Mouse (Mus musculus) gastrocnemius, postnatal 25 days (tissue): Measurements from ENCODE around the gene Cldn13. TPM values are rescaled to one million over a fixed set of nuclear protein-coding genes. Genes with fewer than 3 reads are reported as not detected.
"Not testable (repeated sequence)": the region's sequence is repeated elsewhere in the genome, so short reads cannot be mapped to it uniquely, and the experiment has no call there.

Source experiments
- DNase-seq: peaks from one replicate; pipeline ENCODE4 v3.0.0; 2022
- total RNA-seq, 2 experiments: library from RNA; stranded (reverse); gene quantifications; 1 replicate in 1 of 2; 2 replicates in 1 of 2; pipeline ENCODE4 v1.2.3; 2021

Cldn13 gene
- total RNA-seq, 2 experiments from 2014 or later: not detected

DNA sequence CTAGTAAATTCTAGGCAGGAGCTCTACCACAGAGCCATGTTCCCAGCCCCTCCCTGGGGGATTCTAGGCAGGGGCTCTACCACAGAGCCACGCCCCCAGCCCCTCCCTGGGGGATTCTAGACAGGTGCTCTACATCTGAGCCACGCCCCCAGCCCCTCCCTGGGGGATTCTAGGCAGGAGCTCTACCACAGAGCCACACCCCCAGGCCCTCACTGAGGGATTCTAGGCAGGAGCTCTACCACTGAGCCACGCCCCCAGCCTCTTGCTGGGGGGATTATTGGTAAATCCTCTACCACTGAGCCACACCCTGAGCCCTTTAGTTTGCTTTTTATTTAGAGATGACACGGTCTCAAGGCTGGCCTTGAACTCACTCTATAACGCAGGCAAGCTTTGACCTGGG, 18.4 kb upstream of the Cldn13 start:
- DNase-seq: not testable (repeated sequence)

DNA sequence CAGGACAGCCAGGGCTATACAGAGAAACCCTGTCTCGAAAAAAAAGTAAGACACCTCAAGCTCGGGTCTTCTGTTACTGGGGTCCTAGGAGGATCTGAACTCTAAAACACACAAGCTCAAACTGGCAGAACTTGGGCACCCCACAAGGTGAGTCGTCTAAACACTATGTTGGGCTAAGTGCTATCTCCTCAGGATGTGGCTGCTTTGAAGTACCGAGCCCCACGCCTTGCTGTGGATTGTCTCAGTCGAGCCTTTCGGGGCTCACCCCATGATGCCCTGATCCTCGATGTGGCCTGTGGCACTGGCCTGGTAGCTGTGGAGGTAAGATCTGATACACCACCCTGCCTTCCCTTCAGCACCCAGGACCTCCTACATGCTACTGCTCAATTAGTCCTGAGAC, 18.0 kb upstream of the Cldn13 start:
- no peak for DNase-seq

DNA sequence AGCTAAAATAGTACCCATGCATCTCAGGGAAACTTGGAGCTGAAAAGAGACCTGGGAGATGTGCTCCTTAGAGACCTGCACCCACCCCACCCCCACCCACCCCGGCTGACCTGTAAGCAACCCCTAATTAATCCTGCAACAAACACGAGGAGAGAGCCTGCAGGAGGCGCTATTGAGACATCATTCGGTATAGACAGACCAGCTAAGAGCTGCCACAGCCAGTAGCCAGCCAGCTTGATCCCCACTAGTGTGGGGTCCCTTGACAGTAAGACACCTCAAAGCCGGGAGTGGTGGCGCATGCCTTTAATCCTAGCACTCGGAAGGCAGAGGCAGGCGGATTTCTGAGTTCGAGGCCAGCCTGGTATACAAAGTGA, 17.6 kb upstream of the Cldn13 start:
- DNase-seq: peak; percentile 20

DNA sequence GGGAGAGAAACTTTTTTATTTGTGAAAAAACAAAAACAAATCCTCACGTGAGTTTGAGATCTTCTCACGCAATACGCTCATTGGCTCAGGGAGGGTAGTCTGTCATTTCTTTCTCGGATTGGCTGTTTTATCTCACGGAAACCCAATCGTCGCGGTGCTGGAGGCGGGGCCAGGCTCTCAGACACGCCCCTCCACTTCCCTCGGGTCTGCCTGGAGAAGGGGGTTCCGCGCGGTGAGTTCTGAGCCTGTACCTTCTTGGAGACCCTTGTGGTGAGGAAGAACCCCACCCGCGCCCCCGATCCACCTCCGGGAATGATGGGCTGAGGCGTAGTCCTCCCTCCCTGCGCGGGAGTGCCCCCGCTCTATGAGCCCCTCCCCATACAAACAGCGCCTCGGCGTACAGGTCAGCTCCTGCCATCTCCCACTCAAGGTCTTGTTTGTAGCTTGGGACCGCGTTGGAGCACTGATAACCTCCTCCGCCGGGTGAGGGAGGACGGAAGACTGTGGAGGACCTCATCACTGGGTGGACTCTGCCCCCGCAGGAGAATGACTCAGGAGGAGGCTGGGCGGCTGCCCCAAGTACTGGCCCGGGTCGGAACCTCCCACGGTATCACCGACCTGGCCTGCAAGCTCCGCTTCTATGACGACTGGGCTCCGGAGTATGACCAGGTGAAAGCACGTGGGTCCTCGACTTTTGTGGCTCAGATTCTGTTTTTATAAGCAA, 17.0 kb upstream of the Cldn13 start, which contains the start of gene Mettl27:
Gene Mettl27, plus strand, starts transcription at position 190 of the 724 bp plus-strand sequence.
- peak; percentile 86 for DNase-seq

DNA sequence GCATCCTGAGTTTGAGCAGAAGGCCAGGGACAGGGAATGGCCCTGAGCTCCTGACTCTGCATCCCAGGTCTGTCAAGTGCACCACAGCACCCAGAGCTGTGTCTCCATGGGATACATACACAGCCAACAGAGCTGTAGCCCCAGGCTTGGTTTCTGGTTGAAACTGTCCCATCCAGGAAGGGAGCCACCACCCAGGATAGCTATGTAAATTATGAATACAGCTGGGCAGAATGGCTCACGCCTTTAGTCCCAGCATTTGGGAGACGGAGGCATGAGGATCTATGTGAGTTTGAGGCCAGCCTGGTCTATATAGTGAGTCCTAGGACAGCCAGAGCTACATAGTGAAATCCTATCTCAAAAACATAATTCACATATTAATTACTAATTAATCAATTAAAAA, 14.7 kb upstream of the Cldn13 start:
- no peak for DNase-seq

DNA sequence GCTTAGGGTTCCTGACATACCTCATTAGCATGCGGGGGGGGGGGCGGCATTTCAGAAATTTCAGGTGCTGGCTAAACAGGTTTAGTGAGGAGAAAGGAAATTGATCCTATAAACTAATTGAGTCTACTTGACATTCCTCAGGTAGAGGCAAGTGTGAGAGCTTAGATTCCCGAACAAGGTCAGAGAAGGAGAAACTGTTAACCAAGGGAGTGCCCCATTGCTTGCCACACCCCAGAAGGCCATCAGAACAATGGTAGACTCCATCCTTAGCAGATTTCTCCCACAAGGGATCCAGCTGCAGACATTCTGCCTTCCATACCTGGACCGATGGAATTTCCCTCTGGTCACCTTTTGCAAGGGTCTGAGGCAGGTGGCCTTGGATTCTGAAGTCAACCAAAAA, 11.4 kb upstream of the Cldn13 start:
- no peak for DNase-seq

DNA sequence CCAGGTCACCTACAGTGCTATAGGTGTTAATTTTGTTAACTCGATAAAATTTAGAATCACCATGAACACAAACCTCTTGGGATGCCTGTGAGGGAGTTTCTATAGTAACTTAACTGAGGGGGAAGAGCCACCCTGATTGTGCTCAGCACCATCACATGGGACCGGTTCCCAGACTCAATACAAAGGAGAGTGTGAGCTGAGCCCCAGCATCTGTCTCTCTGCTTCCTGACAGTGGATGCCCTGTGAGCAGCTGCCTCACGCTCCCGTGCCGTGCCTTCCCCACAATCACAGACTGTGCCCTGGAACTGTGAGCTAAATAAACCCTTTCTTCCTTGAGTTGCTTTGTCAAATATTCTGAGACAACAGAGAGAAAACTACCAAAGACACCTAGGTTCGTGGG, 7.8 kb upstream of the Cldn13 start:
- no peak for DNase-seq

DNA sequence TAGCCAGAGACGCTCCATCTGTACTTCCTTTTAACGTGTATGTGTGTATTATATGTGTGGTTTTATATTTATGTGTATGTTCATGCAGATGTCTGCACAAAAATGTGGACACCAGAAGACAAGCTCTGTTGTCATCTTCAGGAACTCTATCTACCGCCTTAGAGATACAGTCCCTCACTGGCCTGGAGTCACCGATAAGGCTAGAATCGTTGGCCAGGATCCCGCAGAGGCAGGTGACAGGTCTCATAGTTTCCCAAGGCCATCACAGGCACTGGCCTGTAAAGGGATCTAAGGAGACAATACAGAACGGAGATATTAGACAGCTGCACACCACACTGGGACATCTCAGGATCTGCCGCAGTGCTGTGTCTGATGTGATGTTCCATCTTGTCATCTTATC, 5.8 kb upstream of the Cldn13 start:
- no peak for DNase-seq

DNA sequence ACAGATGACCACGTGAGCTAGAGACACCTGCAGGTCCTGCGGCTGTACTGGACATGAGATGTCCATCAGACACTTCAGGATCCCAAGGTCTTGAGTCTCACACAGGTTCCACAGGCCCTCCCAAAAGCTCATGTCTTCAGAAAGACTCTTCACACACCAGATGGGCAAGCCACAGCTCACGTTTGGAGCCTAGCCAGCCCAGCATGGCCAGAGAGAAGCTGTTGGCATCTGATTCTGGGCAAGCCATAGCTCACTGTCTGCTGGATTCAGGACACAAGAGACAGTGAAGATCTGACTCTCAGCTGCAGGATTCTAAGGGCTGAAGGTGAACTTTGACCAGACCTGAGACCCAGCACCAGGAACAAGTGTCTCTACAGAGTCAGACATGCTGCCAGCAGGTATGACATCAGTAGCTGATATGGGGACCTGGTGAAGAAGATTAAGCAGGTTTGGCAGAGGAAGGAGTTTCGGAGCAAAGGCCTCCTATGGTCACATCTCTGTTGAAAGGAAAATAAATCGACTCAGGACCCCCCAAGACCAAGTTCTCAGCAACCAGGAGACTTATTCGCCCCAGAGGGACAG, 4.9 kb upstream of the Cldn13 start:
- DNase-seq: no peak

DNA sequence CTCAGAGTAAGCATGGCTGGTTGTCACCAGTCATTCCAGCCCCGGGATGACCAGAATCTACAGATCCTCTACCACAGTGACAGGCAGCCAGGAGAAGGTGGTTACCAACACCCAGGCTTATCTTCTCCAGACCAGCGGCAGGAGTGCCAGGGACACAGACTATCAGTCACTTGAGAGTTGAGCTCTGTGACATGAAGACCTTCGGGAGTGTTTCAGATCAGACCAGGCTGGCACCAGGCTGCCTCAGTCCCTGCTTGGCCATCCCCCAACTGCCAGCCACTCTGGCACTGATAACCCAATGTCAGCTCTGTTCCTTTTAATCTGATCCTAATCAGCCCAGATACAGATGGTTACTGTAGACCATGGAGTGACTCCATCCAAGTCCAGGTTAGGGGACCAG, 3.8 kb upstream of the Cldn13 start:
- no peak for DNase-seq

DNA sequence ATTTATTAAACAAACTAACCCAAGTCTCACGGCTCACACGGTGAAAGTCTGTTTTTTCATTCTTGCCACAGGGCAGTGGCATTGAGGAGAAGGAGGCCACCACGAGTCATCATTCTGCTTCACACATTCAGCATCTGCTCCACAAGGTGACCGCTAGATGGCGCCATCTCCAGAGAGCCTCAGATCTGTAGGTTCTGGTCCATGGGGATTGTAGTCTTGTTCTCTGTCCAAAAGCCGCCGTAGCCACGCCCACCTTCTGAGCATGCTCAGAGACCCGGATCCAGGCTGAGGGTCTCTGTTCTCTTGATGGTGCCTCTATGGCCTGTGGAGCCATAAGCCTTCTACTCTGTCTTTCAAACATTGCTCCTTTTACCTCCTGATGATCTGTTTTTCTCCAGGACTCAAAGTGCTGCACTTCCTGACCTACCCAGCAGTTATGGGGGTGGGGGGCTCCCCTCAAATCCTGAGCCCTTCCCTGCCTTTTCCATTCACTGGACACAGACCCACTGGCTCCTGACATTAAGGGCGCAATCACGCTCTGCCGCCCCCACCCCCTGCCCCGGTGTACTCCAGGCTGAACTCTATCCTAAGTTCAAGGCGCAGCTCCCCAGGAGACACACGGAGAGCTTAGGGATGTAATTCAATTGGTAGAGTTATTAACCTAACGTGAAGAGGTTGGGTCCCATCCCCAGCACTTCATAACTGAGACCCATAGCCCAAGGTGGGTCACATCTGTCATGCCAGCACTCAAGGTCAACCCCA, 2.9 kb upstream of the Cldn13 start:
- no peak for DNase-seq

DNA sequence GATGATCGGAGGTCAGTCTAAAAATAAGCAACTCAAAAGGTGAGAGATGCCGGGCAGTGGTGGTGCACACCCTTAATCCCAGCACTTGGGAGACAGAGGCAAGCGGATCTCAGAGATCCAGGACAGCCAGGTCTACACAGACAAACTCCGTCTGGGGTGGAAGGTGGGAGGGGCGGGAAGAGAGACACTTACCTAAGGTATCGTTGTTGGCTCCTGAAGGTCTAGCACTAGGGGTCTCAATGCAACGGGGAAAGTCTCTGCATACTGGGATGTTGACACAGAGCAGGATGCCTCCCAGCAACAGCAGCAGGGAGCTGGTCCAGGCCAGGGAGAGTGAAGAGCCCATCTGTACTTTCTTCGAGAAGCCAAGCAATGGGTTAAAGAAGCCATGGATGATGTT, 816 bp downstream of the Cldn13 start:
- no peak for DNase-seq

DNA sequence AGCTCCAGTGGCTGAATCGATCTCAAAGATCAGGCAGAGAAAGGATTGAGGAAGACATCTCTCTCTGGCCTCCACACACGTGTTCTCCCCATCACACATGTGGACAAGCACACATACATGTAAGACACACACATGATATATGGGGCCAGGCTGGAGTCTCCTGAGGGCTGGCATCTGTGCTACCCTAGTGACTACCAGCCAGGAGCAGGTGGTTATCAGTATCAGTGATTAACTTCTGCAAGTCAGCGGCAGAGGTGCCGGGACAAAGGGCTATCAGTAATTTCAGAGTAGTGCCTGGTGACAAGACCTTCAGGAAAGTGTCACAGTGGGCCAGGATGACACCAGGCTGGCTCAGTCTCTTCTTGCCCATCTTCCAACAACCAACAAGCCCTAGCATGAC, 1.6 kb downstream of the Cldn13 start:
- no peak for DNase-seq

DNA sequence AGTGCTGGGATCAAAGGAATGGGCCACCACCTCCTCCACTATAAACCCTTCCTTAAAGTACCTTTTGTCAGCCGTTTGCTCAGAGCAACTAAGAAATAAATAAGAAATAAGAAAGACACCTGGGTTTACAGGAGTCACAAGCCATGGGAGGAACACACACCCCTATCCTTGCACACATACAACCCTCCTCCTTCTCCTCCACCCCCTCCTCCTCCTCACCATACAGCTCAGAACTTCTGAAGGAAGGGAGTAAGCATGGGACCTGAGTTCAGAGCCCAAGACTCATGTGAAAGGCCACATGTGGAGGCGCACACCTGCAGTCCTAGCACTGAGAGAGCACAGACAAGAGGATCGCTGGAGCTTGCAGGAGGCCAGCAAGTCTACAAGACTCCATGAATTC, 2.0 kb downstream of the Cldn13 start:
- no peak for DNase-seq

DNA sequence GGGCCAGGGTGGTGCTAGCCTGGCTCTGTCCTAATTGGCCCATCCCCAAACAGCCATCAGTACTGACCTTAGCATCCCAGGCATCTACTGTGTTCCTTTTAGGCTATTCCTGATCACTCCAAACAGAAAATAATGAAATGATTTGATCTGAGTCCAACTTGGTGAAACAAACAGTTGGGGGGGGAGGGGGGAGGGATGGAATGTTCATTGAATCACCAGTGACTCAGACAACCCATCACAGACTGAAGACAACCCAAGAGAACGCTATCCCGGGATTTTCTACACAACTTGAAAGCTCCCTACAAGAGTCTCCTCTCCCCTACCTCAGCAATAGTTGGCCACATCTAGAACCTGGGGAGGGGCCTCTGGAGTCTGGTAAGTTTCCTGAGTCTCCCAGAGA, 3.4 kb downstream of the Cldn13 start:
- no peak for DNase-seq

DNA sequence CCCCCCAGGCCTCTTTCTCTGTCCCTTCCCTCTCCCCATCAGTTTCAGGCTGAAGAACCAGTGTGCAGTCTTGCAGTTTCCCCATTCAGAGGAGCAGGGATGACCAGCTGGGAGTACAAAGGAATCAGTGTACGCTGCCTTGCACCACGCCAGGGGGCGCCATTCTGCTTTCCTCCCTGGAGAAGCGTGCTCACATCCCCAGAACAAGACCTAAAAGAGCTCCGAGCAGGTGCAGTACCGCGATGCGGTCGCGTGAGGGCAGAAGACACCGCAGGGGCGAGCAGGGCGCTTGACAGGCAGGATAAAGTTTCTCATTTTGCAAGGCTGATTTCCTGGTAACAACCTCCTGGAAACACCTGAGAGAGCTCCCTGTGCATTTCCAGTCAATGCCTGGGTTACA, 8.2 kb downstream of the Cldn13 start:
- peak; percentile 84 for DNase-seq

DNA sequence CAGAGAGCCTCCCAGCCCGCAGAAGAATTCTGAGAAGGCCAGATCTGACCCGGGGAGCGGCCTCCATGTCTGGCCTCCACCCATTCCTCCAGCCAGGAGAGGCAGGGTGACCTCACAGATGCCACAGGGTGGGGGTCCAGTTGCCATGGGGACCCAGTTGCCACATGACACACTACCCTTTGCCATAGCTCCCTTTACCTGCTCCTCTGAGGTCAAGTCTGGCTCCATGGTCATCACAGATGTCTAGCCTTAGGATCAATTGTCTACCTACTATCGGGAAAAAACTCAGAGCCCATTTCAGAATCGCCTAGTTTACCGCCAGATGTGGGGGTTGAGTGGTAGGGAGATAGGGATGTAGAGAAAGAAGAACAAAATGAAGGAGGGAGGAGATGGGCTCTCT, 8.7 kb downstream of the Cldn13 start, which contains the start of gene Tmem270:
Gene Tmem270, minus strand, starts transcription at position 101 of the 400 bp plus-strand sequence.
- DNase-seq: no peak

DNA sequence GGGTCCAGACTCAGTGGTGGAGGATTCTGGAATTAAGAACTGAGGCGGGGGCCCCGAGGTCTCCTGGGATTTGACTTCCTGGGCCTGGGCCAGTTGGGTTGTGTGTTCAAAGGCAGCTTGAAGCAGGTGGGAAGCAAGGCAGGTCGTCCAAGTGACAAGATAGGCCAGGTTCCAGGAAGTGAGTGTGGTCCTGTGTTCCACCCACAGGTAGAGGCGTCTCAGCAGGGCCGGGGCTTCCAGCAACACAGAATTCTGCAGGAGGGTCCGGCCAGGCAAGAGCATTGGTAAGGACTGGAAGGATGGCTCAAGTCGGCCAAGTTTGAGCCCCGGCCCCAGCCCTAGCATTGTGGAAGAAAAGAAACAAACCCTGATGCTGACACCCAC, 13.7 kb downstream of the Cldn13 start:
- no peak for DNase-seq

DNA sequence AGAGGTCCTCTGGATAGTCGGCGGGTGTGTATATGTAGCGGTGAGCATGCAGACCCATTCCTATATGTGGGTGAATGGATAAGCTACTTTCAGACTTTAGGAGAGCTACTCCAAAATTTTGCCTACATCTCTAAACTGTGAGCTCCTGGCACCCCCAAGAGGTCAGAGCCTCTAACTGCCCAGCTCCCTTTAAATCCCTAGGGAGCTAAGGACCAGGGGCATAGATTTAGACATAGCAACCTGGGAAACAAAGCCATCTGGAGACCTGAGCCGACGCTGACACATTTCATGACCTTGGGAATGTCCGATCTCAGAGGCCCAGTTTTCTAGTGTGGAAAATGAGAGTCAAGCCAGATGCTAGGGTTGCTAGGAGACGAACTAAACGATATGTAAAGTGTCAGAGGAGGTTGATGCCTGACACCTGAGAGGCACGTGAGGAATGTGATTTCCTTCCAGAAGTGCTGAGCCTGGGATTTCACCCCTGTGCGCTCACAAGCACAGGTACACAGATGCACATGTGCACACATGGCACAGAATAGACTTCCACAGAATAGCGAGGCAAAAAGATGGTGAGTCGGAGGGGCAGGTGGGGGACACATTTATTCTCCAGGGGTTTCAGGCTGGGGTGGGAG, 14.2 kb downstream of the Cldn13 start:
- DNase-seq: no peak

DNA sequence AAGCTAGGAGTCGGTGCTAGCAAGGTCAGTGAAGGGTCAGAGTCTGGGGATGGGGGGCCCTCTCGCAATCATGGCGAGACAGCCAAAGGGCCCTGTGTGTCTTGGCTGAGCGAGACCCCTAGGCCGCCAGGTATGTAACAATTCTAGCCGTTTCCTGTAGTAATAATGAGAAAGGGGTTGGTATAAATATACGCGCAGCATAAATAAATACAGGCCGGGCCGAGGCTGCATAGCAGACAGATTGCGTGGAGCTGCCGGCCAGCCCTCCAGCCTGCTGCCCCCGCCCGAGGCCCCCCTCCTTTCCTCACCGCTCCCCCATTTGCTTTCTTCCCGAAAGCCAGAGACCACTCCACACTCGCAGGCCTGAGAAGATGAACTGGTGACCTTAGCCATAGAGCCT, 17.7 kb downstream of the Cldn13 start:
- DNase-seq: no peak

DNA sequence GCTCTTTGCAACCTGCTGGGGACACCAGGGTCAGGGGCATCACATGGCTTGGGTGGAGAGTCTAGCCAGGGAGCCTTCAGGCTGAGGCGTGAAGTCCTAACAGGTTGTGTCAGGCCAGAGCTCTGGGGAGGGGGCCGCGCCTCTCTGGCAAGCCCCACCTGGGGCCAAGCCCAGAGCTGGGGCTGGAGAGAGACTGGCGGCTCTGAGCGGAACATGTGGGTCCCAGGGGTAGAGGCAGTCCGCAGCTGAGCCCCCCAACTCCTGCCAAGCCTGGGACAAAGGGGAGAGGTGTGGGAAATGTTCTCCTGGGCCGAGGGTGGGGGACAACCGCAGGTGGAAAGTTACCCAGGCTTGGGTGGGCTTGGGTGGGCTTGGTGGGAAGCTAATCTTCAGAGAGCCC, 18.4 kb downstream of the Cldn13 start:
- no peak for DNase-seq

DNA sequence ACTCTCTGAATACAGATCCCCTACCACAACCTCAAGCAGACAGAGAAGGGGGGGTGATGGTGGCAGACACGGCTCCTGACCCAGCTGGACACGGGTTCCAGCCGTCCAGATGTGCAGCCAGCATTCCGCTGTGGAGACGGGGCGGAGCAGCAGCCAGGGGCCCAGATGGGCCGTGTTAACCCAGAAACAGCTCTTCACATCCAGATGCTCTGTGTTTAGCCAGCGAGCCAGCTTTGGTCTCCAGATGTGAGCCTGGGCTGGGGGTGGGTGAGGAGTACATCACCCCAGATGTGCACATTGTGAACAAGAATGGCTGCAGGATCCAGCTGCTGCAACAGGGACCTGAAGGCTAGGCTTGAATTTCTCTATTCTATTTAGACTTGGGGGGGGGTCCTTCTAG, 20.0 kb downstream of the Cldn13 start:
- DNase-seq: peak; percentile 63

DNA sequence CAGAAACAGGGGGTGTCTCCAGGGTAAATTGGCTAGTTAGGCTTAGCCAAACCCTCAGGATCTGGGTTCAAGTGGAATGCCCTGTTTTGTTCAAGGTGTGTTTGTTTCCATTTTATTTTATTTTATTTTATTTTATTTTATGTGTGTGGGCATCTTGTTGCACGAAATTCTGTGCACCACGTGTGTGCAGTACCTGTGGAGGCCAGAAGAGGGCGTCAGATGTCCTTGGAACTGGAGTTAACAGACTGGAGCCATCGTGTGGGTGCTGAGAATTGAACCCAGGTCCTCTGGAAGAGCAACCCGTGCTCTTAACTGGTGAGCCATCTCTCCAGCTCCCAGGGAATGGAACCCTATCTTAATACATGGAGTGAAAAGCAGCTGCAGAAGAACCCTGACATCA, 22.6 kb downstream of the Cldn13 start:
- no peak for DNase-seq
